Mouse (Mus musculus) layer of hippocampus, adult 18-20 months (tissue): ENCODE measurements at regions not wholly inside any gene's neighbourhood (a gene's known extent, or its start where the extent isn't known, plus 50 kb on each side); places are given as distances from the start of the nearest gene placed in this dataset.
A peak's percentile ranks its signal among the peaks of the same experiment; 100 is the strongest.

Source experiments
- DNase-seq, 2 experiments: peaks; one replicate each; pipeline ENCODE4 v3.0.0; 2022; ENCODE audit warnings: low spot score in 2 of 2

- DNase-seq, result no peak
Measured at GRCm38 (mm10) chrX:156598070-156598469, 817.0 kb downstream of the Phex start.

GRCm38 (mm10) chrX:156594735-156595134 is 820.4 kb downstream of the Phex start:
- DNase-seq, result peak; percentile 0 to 21
